Mouse (Mus musculus) intestine, embryonic 14.5 days (tissue): ENCODE data around the gene Diexf. TPM values are rescaled to one million over a fixed set of nuclear protein-coding genes. Genes with fewer than 3 reads are reported as not detected.

Experiments used
- ATAC-seq: fragments of 200-750 bp; cut with Nextera tagmentation; replicated peaks from 2 replicates; pipeline ENCODE4 v1.8.0; 2017; ENCODE audit warnings: low read depth, moderate number of reproducible peaks, moderate TSS enrichment, moderate library complexity; ENCODE audit not compliant: low FRiP score, low TSS enrichment
- DNase-seq: peaks from one replicate; pipeline ENCODE4 v3.0.0-alpha.2; 2018; ENCODE audit warnings: low spot score
- H3K27ac ChIP-seq: fragments of 300-500 bp; sonication (generic); 2 replicates; pipeline ENCODE4 v1.5.1; 2014; ENCODE audit warnings: low read depth, mild to moderate bottlenecking, control low read depth
- H3K27me3 ChIP-seq: fragments of 300-500 bp; sonication (generic); replicated peaks from 2 replicates; pipeline ENCODE4 v1.6.1; 2014; ENCODE audit warnings: low read length, control low read depth; ENCODE audit not compliant: control insufficient read depth, insufficient read depth
- H3K36me3 ChIP-seq: fragments of 300-500 bp; sonication (generic); 2 replicates; pipeline ENCODE4 v1.6.1; 2014; ENCODE audit warnings: low read length, control low read depth; ENCODE audit not compliant: control insufficient read depth, insufficient read depth
- H3K4me1 ChIP-seq: fragments of 300-500 bp; sonication (generic); replicated peaks from 2 replicates; pipeline ENCODE4 v1.6.1; 2014; ENCODE audit warnings: low read length, control low read depth, mixed read lengths; ENCODE audit not compliant: control insufficient read depth, insufficient read depth
- H3K4me2 ChIP-seq: fragments of 300-500 bp; sonication (generic); 2 replicates; pipeline ENCODE4 v1.6.1; 2014; ENCODE audit warnings: low read length
- H3K4me3 ChIP-seq: fragments of 300-500 bp; sonication (generic); 2 replicates; pipeline ENCODE4 v1.5.1; 2014; ENCODE audit warnings: low read depth, low read length, control low read depth, mixed read lengths
- H3K9ac ChIP-seq: fragments of 300-500 bp; sonication (generic); 2 replicates; pipeline ENCODE4 v1.6.1; 2014; ENCODE audit warnings: mild to moderate bottlenecking, low read length
- H3K9me3 ChIP-seq: fragments of 300-500 bp; sonication (generic); 2 replicates; pipeline ENCODE4 v1.6.1; 2016; ENCODE audit warnings: low read length, control low read depth; ENCODE audit not compliant: control insufficient read depth
- WGBS: fragments of 180-500 bp; shearing (Covaris S2); extraction: QIAGEN DNeasy Blood & Tissue Kit; methylation state at CpG from one replicate; pipeline ENCODE4 v1.1.7; 2014; 5-methylcytosine and 5-hydroxymethylcytosine counted together
- polyA plus RNA-seq: library from polyadenylated mRNA; unstranded; fragments of >200 nt; fragmentation: Nextera tagmentation; extraction: Ambion mirVana; gene quantifications from 2 replicates; pipeline ENCODE4 v1.2.1, GENCODE M21; 2014

Diexf gene
- polyA plus RNA-seq, 1 experiment from 2014 or later: 11.2 TPM

GRCm38 (mm10) chr1:193130839-193131238 lies 767 bp upstream of the Diexf start:
- Histone ChIP-seq H3K27me3 (no peaks in the 10 kb centered on the region), H3K9me3 (no peaks in the 10 kb centered on the region), H3K4me1 (peaks cover 15% of the 10 kb centered on the region), H3K9ac (no peak overlapping the region), H3K4me2 (peak overlapping the region; percentile 60), H3K4me3 (peak overlapping the region; percentile 85), H3K27ac (peak overlapping the region; percentile 60), H3K36me3 (peaks cover 22% of the 10 kb centered on the region)
- peak; percentile 44 for ATAC-seq
- WGBS: 46% methylated on average over 8 of the region's 8 CpGs
- no peak for DNase-seq

- peak overlapping the region; percentile 60 for H3K4me2 ChIP-seq
- peaks cover 15% of the 10 kb centered on the region for H3K4me1 ChIP-seq
- no peaks in the 10 kb centered on the region for H3K9me3 ChIP-seq
- 24% methylated on average over 11 of the region's 11 CpGs for whole genome bisulfite sequencing
- DNase-seq (no peak), ATAC-seq (peak; percentile 18; the same call in 1 of the 2 replicates)
- H3K36me3 ChIP-seq: peaks cover 22% of the 10 kb centered on the region
- H3K27me3 ChIP-seq: no peaks in the 10 kb centered on the region
- peak overlapping the region; percentile 85 for H3K4me3 ChIP-seq
- peak overlapping the region; percentile 41 for H3K9ac ChIP-seq
- H3K27ac ChIP-seq: peak overlapping the region; percentile 60
Measured at GRCm38 (mm10) chr1:193130456-193130825, 369 bp upstream of the Diexf start.

- Histone ChIP-seq H3K27me3 (no peaks in the 10 kb centered on the region), H3K4me1 (peaks cover 15% of the 10 kb centered on the region), H3K9ac (peak overlapping the region; percentile 75), H3K36me3 (peaks cover 30% of the 10 kb centered on the region), H3K4me3 (peak overlapping the region; percentile 85), H3K27ac (no peak overlapping the region), H3K4me2 (peak overlapping the region; percentile 54), H3K9me3 (no peaks in the 10 kb centered on the region)
- no peak for DNase-seq
- 28% methylated on average over 5 of the region's 5 CpGs for WGBS
- no peak for ATAC-seq
Measured at GRCm38 (mm10) chr1:193129321-193129720, 751 bp downstream of the Diexf start.

DNA sequence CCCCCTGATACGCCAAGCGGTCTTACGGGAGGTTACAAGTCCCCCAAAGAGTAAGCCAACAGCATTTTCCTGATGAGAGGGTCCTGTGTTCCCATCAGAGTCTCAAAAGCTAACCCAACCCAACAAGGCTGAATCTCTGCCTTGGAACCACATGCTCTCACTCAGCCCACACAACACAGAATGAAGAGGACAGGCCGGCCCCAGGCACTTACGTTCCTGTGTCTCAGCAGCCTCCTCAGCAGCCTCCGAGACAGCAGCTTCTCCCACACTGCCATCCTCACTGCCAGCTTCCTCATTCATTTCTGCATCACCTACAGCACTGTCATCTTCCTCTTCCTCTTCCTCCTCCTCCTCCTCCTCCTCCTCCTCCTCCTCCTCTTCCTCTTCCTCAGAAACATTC lies 2.0 kb downstream of the Diexf start:
- DNase-seq (no peak), ATAC-seq (no peak)
- Histone ChIP-seq H3K4me3 (no peak overlapping the region), H3K9me3 (no peaks in the 10 kb centered on the region), H3K9ac (no peak overlapping the region), H3K27ac (no peak overlapping the region), H3K27me3 (no peaks in the 10 kb centered on the region), H3K4me1 (peaks cover 15% of the 10 kb centered on the region), H3K36me3 (peaks cover 41% of the 10 kb centered on the region), H3K4me2 (no peak overlapping the region)
- WGBS: 90% methylated on average over 6 of the region's 6 CpGs

- peaks cover 12% of the 10 kb centered on the region for H3K4me1 ChIP-seq
- WGBS: 82% methylated on average over 4 of the region's 4 CpGs
- no peak for DNase-seq
Measured at GRCm38 (mm10) chr1:193125835-193126234, 4.2 kb downstream of the Diexf start.

DNA sequence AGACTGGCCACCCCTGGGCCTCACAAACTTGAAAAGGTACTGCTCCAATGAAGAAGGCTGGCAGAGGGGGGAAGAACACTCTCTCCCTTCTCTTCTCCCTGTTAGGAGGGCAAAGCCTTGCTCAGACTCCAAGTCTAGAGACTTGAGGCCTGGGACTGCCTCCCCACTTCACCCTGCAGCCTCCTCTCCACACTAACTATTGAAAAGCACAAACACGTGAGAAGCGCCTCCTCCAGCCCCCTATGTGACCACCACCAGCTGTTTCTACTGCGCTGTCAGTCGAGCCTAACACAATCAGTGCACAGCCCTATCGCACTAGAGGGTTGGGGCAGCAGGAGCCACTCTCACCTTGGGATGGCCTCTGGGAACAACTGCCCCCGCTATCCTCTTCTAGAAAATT lies 6.8 kb downstream of the Diexf start:
- peaks cover 87% of the 10 kb centered on the region for H3K36me3 ChIP-seq
- no peak overlapping the region for H3K9ac ChIP-seq
- DNase-seq (no peak), ATAC-seq (no peak)
- no peak overlapping the region for H3K27ac ChIP-seq
- H3K4me2 ChIP-seq: no peak overlapping the region
- no peaks in the 10 kb centered on the region for H3K4me1 ChIP-seq
- WGBS: 95% methylated on average over 6 of the region's 6 CpGs
- H3K27me3 ChIP-seq: no peaks in the 10 kb centered on the region
- no peak overlapping the region for H3K4me3 ChIP-seq
- H3K9me3 ChIP-seq: no peaks in the 10 kb centered on the region

More at GRCm38 (mm10) chr1:193125835-193126234, 4.2 kb downstream of the Diexf start:
- no peak overlapping the region for H3K4me2 ChIP-seq
- no peak overlapping the region for H3K27ac ChIP-seq
- H3K27me3 ChIP-seq: no peaks in the 10 kb centered on the region
- no peak overlapping the region for H3K9ac ChIP-seq
- no peaks in the 10 kb centered on the region for H3K9me3 ChIP-seq
- no peak for ATAC-seq
- H3K36me3 ChIP-seq: peaks cover 63% of the 10 kb centered on the region
- no peak overlapping the region for H3K4me3 ChIP-seq

- ATAC-seq: no peak
Measured at GRCm38 (mm10) chr1:193122793-193123192, 7.3 kb downstream of the Diexf start.

GRCm38 (mm10) chr1:193112093-193112492 lies 18.0 kb downstream of the Diexf start:
- Histone ChIP-seq H3K36me3 (peaks cover 100% of the 10 kb centered on the region), H3K27me3 (no peaks in the 10 kb centered on the region), H3K4me2 (no peak overlapping the region), H3K9ac (no peak overlapping the region), H3K27ac (no peak overlapping the region), H3K4me1 (no peaks in the 10 kb centered on the region), H3K4me3 (no peak overlapping the region), H3K9me3 (no peaks in the 10 kb centered on the region)
- DNase-seq (no peak), ATAC-seq (no peak)
- 95% methylated on average over 9 of the region's 9 CpGs for WGBS

More at GRCm38 (mm10) chr1:193122793-193123192, 7.3 kb downstream of the Diexf start:
- WGBS: 92% methylated on average over 7 of the region's 7 CpGs
- Histone ChIP-seq H3K9ac (no peak overlapping the region), H3K27me3 (no peaks in the 10 kb centered on the region), H3K27ac (no peak overlapping the region), H3K36me3 (peaks cover 87% of the 10 kb centered on the region), H3K4me1 (no peaks in the 10 kb centered on the region), H3K4me2 (no peak overlapping the region), H3K9me3 (no peaks in the 10 kb centered on the region), H3K4me3 (no peak overlapping the region)
- DNase-seq: no peak

DNA sequence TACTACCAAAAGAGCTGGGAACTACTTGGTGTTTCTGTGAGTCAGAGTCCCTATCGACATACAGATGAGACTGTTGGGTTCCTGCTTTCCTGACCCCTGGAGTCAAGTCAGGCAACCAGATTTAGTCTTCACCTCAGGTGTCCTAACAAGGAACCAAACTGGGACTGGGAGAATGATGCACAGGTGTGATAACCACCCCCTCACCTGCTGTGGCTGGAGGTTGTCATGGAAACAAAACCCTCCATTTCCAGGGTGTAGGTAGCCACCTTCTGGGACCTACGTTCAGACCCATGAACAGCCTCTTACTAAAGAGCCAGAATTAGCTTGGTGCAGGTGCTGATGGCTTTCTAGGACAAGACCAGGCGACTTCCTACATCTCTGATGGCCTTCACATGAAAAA lies 27.1 kb downstream of the Diexf start:
- Histone ChIP-seq H3K27me3 (no peaks in the 10 kb centered on the region), H3K9ac (no peak overlapping the region), H3K9me3 (no peaks in the 10 kb centered on the region), H3K36me3 (peaks cover 40% of the 10 kb centered on the region), H3K4me3 (no peak overlapping the region), H3K27ac (no peak overlapping the region), H3K4me1 (no peaks in the 10 kb centered on the region), H3K4me2 (no peak overlapping the region)
- no peak for DNase-seq
- no peak for ATAC-seq
- WGBS: 69% methylated on average over 3 of the region's 3 CpGs
